19 mouse cellular contexts compared by ENCODE assay signal in genomic region chr1:130085910-130086309, GRCm38 (mm10).
"Had no signal": no experiment of that assay in that cellular context is flagged by ENCODE, and none has a peak within 500 bp of the region (broad histone marks: within the 10 kb centered on the region; RNA-seq: fewer than 3 reads in every experiment).

No protein-coding gene starts in this region.

- H3K4me3 ChIP-seq: limb, embryonic 12.5 days; limb, embryonic 15.5 days had no signal

- H3K27ac ChIP-seq: limb, embryonic 12.5 days; limb, embryonic 15.5 days; liver, embryonic 14.5 days; stomach, postnatal 0 days had no signal

- H3K4me1 ChIP-seq: limb, embryonic 12.5 days had no signal

- H3K9me3 ChIP-seq: limb, embryonic 12.5 days; limb, embryonic 15.5 days had no signal

- H3K27me3 ChIP-seq: limb, embryonic 12.5 days; limb, embryonic 15.5 days had no signal

- H3K4me2 ChIP-seq: limb, embryonic 12.5 days; limb, embryonic 15.5 days; liver, embryonic 11.5 days; midbrain, embryonic 11.5 days had no signal

- H3K9ac ChIP-seq: limb, embryonic 12.5 days; limb, embryonic 15.5 days; liver, embryonic 14.5 days; liver, postnatal 0 days had no signal

- DNase-seq: kidney, adult 18-20 months; kidney, adult 9 months; kidney, postnatal 14 days; kidney, postnatal 4 days; left cerebral cortex, postnatal 4 days; liver, postnatal 0 days; lung, postnatal 14 days; midbrain, embryonic 14.5 days; right cerebral cortex, postnatal 14 days; right cerebral cortex, postnatal 4 days; thymus, postnatal 25 days had no signal

- ATAC-seq: hindbrain, embryonic 16.5 days; intestine, embryonic 16.5 days; liver, postnatal 0 days had no signal

- H3K36me3 ChIP-seq: limb, embryonic 12.5 days; limb, embryonic 15.5 days had no signal
